Mouse (Mus musculus): ENCODE measurements around the gene Glb1l2. TPM values are rescaled to one million over a fixed set of nuclear protein-coding genes. Genes with fewer than 3 reads are reported as not detected.

Glb1l2 gene
- total and polyA plus RNA-seq, 3 experiments: not detected

DNA sequence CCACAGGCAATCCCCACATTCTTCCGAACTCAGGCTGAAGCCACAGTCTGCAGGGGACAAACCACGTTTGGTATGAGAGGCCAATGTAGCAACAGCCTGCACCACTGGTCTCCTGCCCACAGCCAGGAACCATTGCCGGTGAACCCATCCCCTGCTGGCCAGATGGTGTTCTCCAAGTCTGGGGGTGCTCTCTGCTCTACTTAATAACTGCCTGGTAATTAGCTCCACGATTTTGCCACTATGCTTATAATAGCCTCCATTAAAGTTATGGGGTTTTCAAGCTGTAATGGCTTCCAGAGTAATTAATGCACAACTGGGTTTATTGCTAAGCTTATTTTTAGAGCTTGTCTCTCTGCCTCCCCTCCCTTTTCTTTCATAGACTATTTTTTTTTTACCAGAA, 57.4 kb downstream of the Glb1l2 start:
- H3K27me3 ChIP-seq (ENCODE audit: control insufficient read depth in 1 of 2, insufficient read depth in 2 of 2, low read length in 2 of 2): no peaks in the 10 kb centered on the region
- no peak for DNase-seq (ENCODE audit: low read depth, low spot score)
- H3K9me3 ChIP-seq (replicated peaks; ENCODE audit: insufficient read depth, low read length): no peaks in the 10 kb centered on the region
- no peaks in the 10 kb centered on the region for H3K36me3 ChIP-seq (ENCODE audit: control insufficient read depth in 1 of 2, insufficient read depth in 2 of 2, low read length in 2 of 2)
- no peak overlapping the region for H3K9ac ChIP-seq (ENCODE audit: control insufficient read depth, low read depth, low read length, poor library complexity, severe bottlenecking)
- H3K27ac ChIP-seq (ENCODE audit: control insufficient read depth, low read depth, low read length): no peak overlapping the region
- no peak for TF ChIP-seq TCF12 (IDR thresholded peaks at IDR 0.05; ENCODE audit: low read depth, low read length)
- TF ChIP-seq MXI1 (IDR thresholded peaks at IDR 0.05; ENCODE audit: low read depth, low read length): no peak
- TF ChIP-seq ETS1 (IDR thresholded peaks at IDR 0.05; ENCODE audit: low read depth, low read length): no peak
- no peak for TF ChIP-seq CHD1 (IDR thresholded peaks at IDR 0.05; ENCODE audit: low read depth, low read length)
- no peak for TF ChIP-seq HCFC1 (IDR thresholded peaks at IDR 0.05; ENCODE audit: low read depth, low read length)
- no peak for TF ChIP-seq MYB (IDR thresholded peaks at IDR 0.05; ENCODE audit: low read depth, low read length)
- TF ChIP-seq TBP (IDR thresholded peaks at IDR 0.05; ENCODE audit: low read depth, low read length): no peak
- TF ChIP-seq GATA1 (IDR thresholded peaks at IDR 0.05; ENCODE audit: low read depth, low read length): no peak
- TF ChIP-seq ZKSCAN1 (IDR thresholded peaks at IDR 0.05; ENCODE audit: low read depth, low read length): no peak
- TF ChIP-seq RCOR1 (IDR thresholded peaks at IDR 0.05; ENCODE audit: low read depth, low read length): no peak
- TF ChIP-seq MEF2A (IDR thresholded peaks at IDR 0.05; ENCODE audit: extremely low read depth, insufficient replicate concordance, low read depth, low read length, poor library complexity, severe bottlenecking): no peak
- TF ChIP-seq CHD2 (IDR thresholded peaks at IDR 0.05; ENCODE audit: low read length): no peak
- H3K79me2 ChIP-seq (ENCODE audit: control insufficient read depth, insufficient read depth, low read length, poor library complexity): no peaks in the 10 kb centered on the region
- H3K4me1 ChIP-seq (ENCODE audit: control insufficient read depth in 1 of 2, insufficient read depth in 2 of 2, low read length in 2 of 2): no peaks in the 10 kb centered on the region
- no peak overlapping the region for H3K4me3 ChIP-seq (ENCODE audit: control insufficient read depth in 1 of 2, insufficient read depth in 1 of 2, low read depth in 2 of 2, low read length in 2 of 2)

DNA sequence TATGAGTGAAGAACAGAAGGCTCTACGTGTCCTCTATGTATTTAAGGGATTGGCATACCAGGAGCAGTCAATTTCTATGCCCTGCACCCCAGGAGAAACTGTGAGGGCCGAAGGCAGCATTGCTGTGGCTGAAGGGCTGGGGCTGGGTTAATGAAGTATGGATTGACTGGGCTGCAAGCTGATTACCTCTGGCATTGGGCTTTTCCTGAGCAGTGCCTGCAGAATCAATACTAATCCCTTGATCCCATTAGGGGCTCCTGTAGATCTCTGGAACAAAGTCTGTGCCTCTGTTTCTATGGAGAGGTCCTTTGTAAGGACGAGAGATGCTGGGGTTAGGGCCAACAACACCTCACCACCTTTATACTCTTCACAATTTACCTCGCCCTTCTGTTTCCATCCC, 59.1 kb downstream of the Glb1l2 start:
- Histone ChIP-seq H3K4me3 (ENCODE audit: control insufficient read depth in 1 of 2, insufficient read depth in 1 of 2, low read depth in 2 of 2, low read length in 2 of 2) (no peak overlapping the region), H3K27ac (ENCODE audit: control insufficient read depth, low read depth, low read length) (no peak overlapping the region), H3K9me3 (replicated peaks; ENCODE audit: insufficient read depth, low read length) (no peaks in the 10 kb centered on the region), H3K36me3 (ENCODE audit: control insufficient read depth in 1 of 2, insufficient read depth in 2 of 2, low read length in 2 of 2) (no peaks in the 10 kb centered on the region), H3K79me2 (ENCODE audit: control insufficient read depth, insufficient read depth, low read length, poor library complexity) (no peaks in the 10 kb centered on the region), H3K4me1 (ENCODE audit: control insufficient read depth in 1 of 2, insufficient read depth in 2 of 2, low read length in 2 of 2) (no peaks in the 10 kb centered on the region), H3K9ac (ENCODE audit: control insufficient read depth, low read depth, low read length, poor library complexity, severe bottlenecking) (no peak overlapping the region), H3K27me3 (ENCODE audit: control insufficient read depth in 1 of 2, insufficient read depth in 2 of 2, low read length in 2 of 2) (no peaks in the 10 kb centered on the region)
- TF ChIP-seq ZMIZ1 (IDR thresholded peaks at IDR 0.05; ENCODE audit: low read depth, low read length) (no peak), MAFK (IDR thresholded peaks at IDR 0.05; ENCODE audit: borderline replicate concordance, low read depth, low read length) (no peak), HCFC1 (IDR thresholded peaks at IDR 0.05; ENCODE audit: low read depth, low read length) (no peak), MYC (IDR thresholded peaks at IDR 0.05; ENCODE audit: low read depth, low read length) (no peak), MXI1 (IDR thresholded peaks at IDR 0.05; ENCODE audit: low read depth, low read length) (no peak), RCOR1 (IDR thresholded peaks at IDR 0.05; ENCODE audit: low read depth, low read length) (no peak), CHD2 (IDR thresholded peaks at IDR 0.05; ENCODE audit: low read length) (no peak), POLR2AphosphoS5 (IDR thresholded peaks at IDR 0.05; ENCODE audit: borderline replicate concordance, low read depth, low read length) (no peak), SMC3 (IDR thresholded peaks at IDR 0.05; ENCODE audit: low read depth, low read length) (no peak), GATA1 (IDR thresholded peaks at IDR 0.05; ENCODE audit: low read depth, low read length) (no peak), ZKSCAN1 (IDR thresholded peaks at IDR 0.05; ENCODE audit: low read depth, low read length) (no peak), UBTF (IDR thresholded peaks at IDR 0.05; ENCODE audit: borderline replicate concordance, insufficient read depth, low read depth, low read length) (no peak)
- DNase-seq (ENCODE audit: low read depth, low spot score): no peak

Measured in MEL (cell line).